Mouse (Mus musculus): ENCODE measurements around the gene Tcp11l2. TPM values are rescaled to one million over a fixed set of nuclear protein-coding genes. Genes with fewer than 3 reads are reported as not detected.

Tcp11l2 gene
- polyA plus RNA-seq (2015; fragmentation: Nextera tagmentation; extraction: Ambion mirVana) = 21.7 and 23.8 TPM in 2 replicates

GRCm38 (mm10) chr10:84576395-84577070, at the start of gene Tcp11l2:
TSS of gene Tcp11l2 (plus strand) at chr10:84576626.
- Histone ChIP-seq H3K4me2 (peak within 1 kb of the TSS; percentile 83), H3K9ac (peak within 1 kb of the TSS; percentile 69), H3K36me3 (no peaks in the 10 kb centered on the region), H3K27me3 (0 out of 2 replicates have a peak, but pooled peaks cover 3% of the 10 kb centered on the region), H3K4me3 (peak within 1 kb of the TSS; percentile 98), H3K27ac (replicated peaks) (peak within 1 kb of the TSS; percentile 80), H3K4me1 (replicated peaks) (peaks cover 9% of the 10 kb centered on the region), H3K9me3 (no peaks in the 10 kb centered on the region)
- ATAC-seq (ENCODE audit: low FRiP score, low read depth) = peak; percentile 99
- WGBS = under 1% methylated on average over 46 of the region's 46 CpGs

- H3K36me3 ChIP-seq = peaks cover 24% of the 10 kb centered on the region
- peaks cover 35% of the 10 kb centered on the region for H3K4me1 ChIP-seq (replicated peaks)
- H3K9ac ChIP-seq = no peak overlapping the region
- H3K4me2 ChIP-seq = no peak overlapping the region
- no peak overlapping the region for H3K27ac ChIP-seq (replicated peaks)
- WGBS = 79% methylated on average over 5 of the region's 5 CpGs
- H3K27me3 ChIP-seq = no peaks in the 10 kb centered on the region
- H3K9me3 ChIP-seq = no peaks in the 10 kb centered on the region
- ATAC-seq (ENCODE audit: low FRiP score, low read depth) = no peak
- H3K4me3 ChIP-seq = no peak overlapping the region
These were observed 49.4 kb upstream of the Tcp11l2 start for GRCm38 (mm10) chr10:84527070-84527469.

GRCm38 (mm10) chr10:84527631-84528030, 48.8 kb upstream of the Tcp11l2 start:
- H3K27ac ChIP-seq (replicated peaks) = no peak overlapping the region

GRCm38 (mm10) chr10:84530388-84530787, 46.0 kb upstream of the Tcp11l2 start:
- H3K9me3 ChIP-seq = no peaks in the 10 kb centered on the region
- H3K36me3 ChIP-seq = peaks cover 21% of the 10 kb centered on the region
- 86% methylated on average over 8 of the region's 8 CpGs for WGBS
- no peak overlapping the region for H3K4me3 ChIP-seq
- peaks cover 42% of the 10 kb centered on the region for H3K4me1 ChIP-seq (replicated peaks)
- H3K9ac ChIP-seq = no peak overlapping the region
- no peaks in the 10 kb centered on the region for H3K27me3 ChIP-seq
- no peak overlapping the region for H3K27ac ChIP-seq (replicated peaks)
- peak overlapping the region; percentile 64 for H3K4me2 ChIP-seq
- no peak for ATAC-seq (ENCODE audit: low FRiP score, low read depth)

More at GRCm38 (mm10) chr10:84527631-84528030, 48.8 kb upstream of the Tcp11l2 start:
- 83% methylated on average over 12 of the region's 12 CpGs for WGBS
- Histone ChIP-seq H3K4me3 (no peak overlapping the region), H3K4me1 (replicated peaks) (peaks cover 40% of the 10 kb centered on the region), H3K4me2 (no peak overlapping the region), H3K9me3 (no peaks in the 10 kb centered on the region), H3K27me3 (no peaks in the 10 kb centered on the region), H3K9ac (no peak overlapping the region), H3K36me3 (peaks cover 24% of the 10 kb centered on the region)
- ATAC-seq (ENCODE audit: low FRiP score, low read depth) = no peak

- WGBS = 79% methylated on average over 4 of the region's 4 CpGs
- Histone ChIP-seq H3K27ac (replicated peaks) (0 out of 2 replicates have a peak overlapping the region, but pooled peaks have one; percentile 9), H3K4me2 (peak overlapping the region; percentile 64), H3K4me1 (replicated peaks) (peaks cover 40% of the 10 kb centered on the region), H3K9ac (no peak overlapping the region), H3K9me3 (no peaks in the 10 kb centered on the region), H3K4me3 (peak overlapping the region; percentile 67; the same call in 1 of the 2 replicates), H3K36me3 (peaks cover 14% of the 10 kb centered on the region), H3K27me3 (no peaks in the 10 kb centered on the region)
- ATAC-seq (ENCODE audit: low FRiP score, low read depth) = no peak
These were observed 44.9 kb upstream of the Tcp11l2 start for GRCm38 (mm10) chr10:84531576-84531975.

- H3K4me1 ChIP-seq (replicated peaks) = peaks cover 39% of the 10 kb centered on the region
- 0 out of 2 replicates have a peak overlapping the region, but pooled peaks have one; percentile 88 for H3K27ac ChIP-seq (replicated peaks)
- H3K9me3 ChIP-seq = no peaks in the 10 kb centered on the region
- H3K4me3 ChIP-seq = peak overlapping the region; percentile 67
- H3K9ac ChIP-seq = peak overlapping the region; percentile 74
- H3K36me3 ChIP-seq = peaks cover 12% of the 10 kb centered on the region; the same call in 1 of the 2 replicates
- 62% methylated on average over 16 of the region's 16 CpGs for WGBS
- peak overlapping the region; percentile 64 for H3K4me2 ChIP-seq
- H3K27me3 ChIP-seq = no peaks in the 10 kb centered on the region
- no peak for ATAC-seq (ENCODE audit: low FRiP score, low read depth)
These were observed 44.1 kb upstream of the Tcp11l2 start for GRCm38 (mm10) chr10:84532191-84532889.

- H3K27me3 ChIP-seq = no peaks in the 10 kb centered on the region
- H3K4me1 ChIP-seq (replicated peaks) = peaks cover 39% of the 10 kb centered on the region
- H3K36me3 ChIP-seq = peaks cover 3% of the 10 kb centered on the region; the same call in 1 of the 2 replicates
- peak overlapping the region; percentile 74 for H3K9ac ChIP-seq
- peak overlapping the region; percentile 88 for H3K27ac ChIP-seq (replicated peaks)
- H3K4me2 ChIP-seq = peak overlapping the region; percentile 64
- ATAC-seq (ENCODE audit: low FRiP score, low read depth) = peak; percentile 51
- under 1% methylated on average over 61 of the region's 72 CpGs for WGBS
- no peaks in the 10 kb centered on the region for H3K9me3 ChIP-seq
- H3K4me3 ChIP-seq = peak overlapping the region; percentile 67
These were observed 43.2 kb upstream of the Tcp11l2 start for GRCm38 (mm10) chr10:84532911-84533882.

- Histone ChIP-seq H3K36me3 (no peaks in the 10 kb centered on the region), H3K27me3 (no peaks in the 10 kb centered on the region), H3K4me1 (replicated peaks) (peaks cover 35% of the 10 kb centered on the region), H3K9ac (peak within 1 kb of the TSS; percentile 74), H3K4me3 (peak within 1 kb of the TSS; percentile 67), H3K4me2 (peak within 1 kb of the TSS; percentile 64), H3K9me3 (no peaks in the 10 kb centered on the region), H3K27ac (replicated peaks) (peak within 1 kb of the TSS; percentile 88)
- under 1% methylated on average over 39 of the region's 64 CpGs for WGBS
- ATAC-seq (ENCODE audit: low FRiP score, low read depth) = peak; percentile 84
These were observed 42.3 kb upstream of the Tcp11l2 start, which contains the start of gene Ckap4 for GRCm38 (mm10) chr10:84533912-84534671. TSS of gene Ckap4 (minus strand) at chr10:84534062.

GRCm38 (mm10) chr10:84535458-84535857, 41.0 kb upstream of the Tcp11l2 start:
- no peaks in the 10 kb centered on the region for H3K9me3 ChIP-seq
- H3K27ac ChIP-seq (replicated peaks) = no peak overlapping the region
- ATAC-seq (ENCODE audit: low FRiP score, low read depth) = no peak
- H3K9ac ChIP-seq = no peak overlapping the region
- no peak overlapping the region for H3K4me3 ChIP-seq
- peaks cover 24% of the 10 kb centered on the region for H3K4me1 ChIP-seq (replicated peaks)
- no peak overlapping the region for H3K4me2 ChIP-seq
- no peaks in the 10 kb centered on the region for H3K36me3 ChIP-seq
- WGBS = 71% methylated on average over 5 of the region's 5 CpGs
- no peaks in the 10 kb centered on the region for H3K27me3 ChIP-seq

GRCm38 (mm10) chr10:84535859-84536258, 40.6 kb upstream of the Tcp11l2 start:
- H3K27ac ChIP-seq (replicated peaks) = no peak overlapping the region
- H3K4me3 ChIP-seq = no peak overlapping the region
- WGBS = 54% methylated on average over 4 of the region's 4 CpGs
- no peak overlapping the region for H3K9ac ChIP-seq
- H3K27me3 ChIP-seq = no peaks in the 10 kb centered on the region
- no peak for ATAC-seq (ENCODE audit: low FRiP score, low read depth)
- H3K9me3 ChIP-seq = no peaks in the 10 kb centered on the region
- H3K4me2 ChIP-seq = no peak overlapping the region
- peaks cover 20% of the 10 kb centered on the region for H3K4me1 ChIP-seq (replicated peaks)
- no peaks in the 10 kb centered on the region for H3K36me3 ChIP-seq

- WGBS = 86% methylated on average over 6 of the region's 6 CpGs
- H3K4me2 ChIP-seq = no peak overlapping the region
These were observed 36.8 kb upstream of the Tcp11l2 start for GRCm38 (mm10) chr10:84539651-84540050.

More at GRCm38 (mm10) chr10:84539651-84540050, 36.8 kb upstream of the Tcp11l2 start:
- Histone ChIP-seq H3K9me3 (no peaks in the 10 kb centered on the region), H3K27ac (replicated peaks) (no peak overlapping the region), H3K4me1 (replicated peaks) (no peaks in the 10 kb centered on the region), H3K4me3 (no peak overlapping the region), H3K9ac (no peak overlapping the region), H3K36me3 (no peaks in the 10 kb centered on the region), H3K27me3 (no peaks in the 10 kb centered on the region)
- no peak for ATAC-seq (ENCODE audit: low FRiP score, low read depth)

All from hindbrain, embryonic 15.5 days (tissue).